Mouse (Mus musculus) liver, postnatal 0 days (tissue): ENCODE measurements at regions not wholly inside any gene's neighbourhood (a gene's known extent, or its start where the extent isn't known, plus 50 kb on each side); places are given as distances from the start of the nearest gene placed in this dataset.

ENCODE experiments used
- ATAC-seq: fragments of 200-750 bp; cut with Nextera tagmentation; 2 replicates; pipeline ENCODE4 v1.8.0; 2017; ENCODE audit warnings: mild to moderate bottlenecking, moderate library complexity
- DNase-seq: peaks from one replicate; pipeline ENCODE4 v3.0.0-alpha.2; 2016
- H3K27ac ChIP-seq: fragments of 300-500 bp; sonication (generic); 2 replicates; pipeline ENCODE4 v1.5.1; 2014; ENCODE audit warnings: antibody characterized with exemption, moderate library complexity, mild to moderate bottlenecking, low read depth
- H3K27me3 ChIP-seq: fragments of 300-500 bp; sonication (generic); 2 replicates; pipeline ENCODE4 v1.6.1; 2014; ENCODE audit warnings: low read length, control low read depth, mixed read lengths; ENCODE audit not compliant: insufficient read depth
- H3K36me3 ChIP-seq: fragments of 300-500 bp; sonication (generic); replicated peaks from 2 replicates; pipeline ENCODE4 v1.6.1; 2014; ENCODE audit warnings: mild to moderate bottlenecking, control low read depth, low read length, moderate library complexity, mixed read lengths; ENCODE audit not compliant: insufficient read depth
- H3K4me1 ChIP-seq: fragments of 300-500 bp; sonication (generic); 2 replicates; pipeline ENCODE4 v1.6.1; 2014; ENCODE audit warnings: antibody characterized with exemption, mild to moderate bottlenecking, control low read depth; ENCODE audit not compliant: insufficient read depth
- H3K4me2 ChIP-seq: fragments of 300-500 bp; sonication (generic); 2 replicates; pipeline ENCODE4 v1.6.1; 2014; ENCODE audit warnings: low read depth, mild to moderate bottlenecking, low read length, moderate library complexity, mixed read lengths
- H3K4me3 ChIP-seq: fragments of 300-500 bp; sonication (generic); 2 replicates; pipeline ENCODE4 v1.5.1; 2014; ENCODE audit warnings: low read depth, low read length
- H3K9ac ChIP-seq: fragments of 300-500 bp; sonication (generic); replicated peaks from 2 replicates; pipeline ENCODE4 v1.6.1; 2014; ENCODE audit warnings: mild to moderate bottlenecking, moderate library complexity
- H3K9me3 ChIP-seq: fragments of 300-500 bp; sonication (generic); 2 replicates; pipeline ENCODE4 v1.6.1; 2016; ENCODE audit warnings: mild to moderate bottlenecking, control low read depth, low read length, mixed read lengths
- CTCF ChIP-seq: sonication (generic); IDR thresholded peaks from 2 replicates; pipeline ENCODE4 v1.5.1; 2016; ENCODE audit warnings: antibody characterized with exemption, low read depth
- EP300 ChIP-seq: IDR thresholded peaks from 2 replicates; pipeline ENCODE4 v1.6.1; 2016; ENCODE audit warnings: antibody characterized with exemption, low read depth, mild to moderate bottlenecking
- WGBS: fragments of 180-500 bp; shearing (Covaris S2); extraction: QIAGEN DNeasy Blood & Tissue Kit; methylation state at CpG from one replicate; pipeline ENCODE4 v1.1.7; 2014; ENCODE audit not compliant: insufficient replicate concordance; 5-methylcytosine and 5-hydroxymethylcytosine counted together

DNA sequence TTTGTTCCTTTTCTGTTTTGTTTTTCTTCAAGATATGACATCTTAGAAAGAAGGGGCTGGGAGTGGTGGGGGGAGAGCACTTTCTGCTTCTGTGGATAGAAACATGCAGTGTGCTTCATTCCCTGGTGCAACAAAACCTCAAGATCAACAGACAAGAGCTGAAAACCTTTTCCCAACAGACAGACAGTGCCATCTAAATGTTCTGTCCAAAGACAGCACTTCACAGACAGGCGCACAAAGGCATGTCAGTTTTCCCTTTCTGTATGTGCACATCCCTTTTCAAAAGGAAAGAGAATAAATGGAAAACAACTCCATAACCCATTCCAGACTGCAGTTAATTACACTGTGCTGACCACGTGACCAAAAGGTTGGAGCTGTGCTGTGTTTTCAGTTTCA lies 383.0 kb upstream of the Slc7a11 start:
- no peak for DNase-seq
- Histone ChIP-seq H3K9ac (no peak overlapping the region), H3K36me3 (no peaks in the 10 kb centered on the region), H3K4me3 (no peak overlapping the region), H3K27ac (no peak overlapping the region), H3K9me3 (no peaks in the 10 kb centered on the region), H3K4me2 (no peak overlapping the region), H3K4me1 (no peaks in the 10 kb centered on the region), H3K27me3 (no peaks in the 10 kb centered on the region)
- TF ChIP-seq EP300 (no peak), CTCF (no peak)
- ATAC-seq, result no peak
- WGBS, result 79% methylated on average over 2 of the region's 2 CpGs

DNA sequence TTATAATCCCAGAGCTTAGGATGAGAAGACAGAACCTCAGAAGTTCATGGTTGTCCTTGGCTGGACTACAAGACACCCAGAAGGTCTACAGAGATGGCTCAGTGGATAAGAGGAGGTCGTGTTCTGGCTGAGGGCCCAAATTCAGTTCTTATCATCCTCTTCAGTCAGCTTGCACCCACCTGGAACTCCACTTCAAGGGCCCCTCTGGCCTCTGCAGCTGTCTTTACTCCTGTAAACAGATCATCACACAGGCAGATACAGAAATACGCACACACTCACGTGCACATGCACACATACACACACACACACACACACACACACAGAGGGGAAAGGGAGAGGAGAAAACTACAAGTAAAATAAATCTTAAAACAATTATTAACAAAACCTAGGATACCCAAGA lies 385.8 kb upstream of the Slc7a11 start:
- Histone ChIP-seq H3K4me3 (no peak overlapping the region), H3K4me2 (no peak overlapping the region), H3K4me1 (no peaks in the 10 kb centered on the region), H3K9ac (no peak overlapping the region), H3K9me3 (no peaks in the 10 kb centered on the region), H3K27ac (no peak overlapping the region), H3K27me3 (no peaks in the 10 kb centered on the region), H3K36me3 (no peaks in the 10 kb centered on the region)
- DNase-seq (no peak), ATAC-seq (no peak)
- 59% methylated on average over 3 of the region's 3 CpGs for WGBS
- no peak for TF ChIP-seq CTCF
- no peak for TF ChIP-seq EP300

DNA sequence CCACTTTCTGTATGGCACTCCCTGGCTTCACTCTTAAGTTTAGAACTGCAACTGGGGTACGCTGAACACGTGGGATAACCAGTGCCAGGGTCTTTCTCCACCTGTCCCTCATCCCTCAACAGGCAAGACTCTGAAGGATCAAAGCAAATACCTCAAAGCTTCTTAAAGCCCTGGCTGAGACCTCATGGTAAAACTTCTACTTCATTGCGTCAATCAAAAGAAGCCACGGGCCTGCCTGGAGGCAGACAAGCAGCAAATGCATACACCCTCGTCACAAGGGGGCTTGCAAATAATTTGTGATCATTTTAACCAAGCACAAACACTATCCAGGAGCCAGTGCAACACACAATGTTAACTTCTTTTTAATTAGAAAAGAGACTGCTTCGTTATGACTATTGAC lies 387.0 kb upstream of the Slc7a11 start:
- H3K4me1 ChIP-seq, result no peaks in the 10 kb centered on the region
- no peak for DNase-seq

DNA sequence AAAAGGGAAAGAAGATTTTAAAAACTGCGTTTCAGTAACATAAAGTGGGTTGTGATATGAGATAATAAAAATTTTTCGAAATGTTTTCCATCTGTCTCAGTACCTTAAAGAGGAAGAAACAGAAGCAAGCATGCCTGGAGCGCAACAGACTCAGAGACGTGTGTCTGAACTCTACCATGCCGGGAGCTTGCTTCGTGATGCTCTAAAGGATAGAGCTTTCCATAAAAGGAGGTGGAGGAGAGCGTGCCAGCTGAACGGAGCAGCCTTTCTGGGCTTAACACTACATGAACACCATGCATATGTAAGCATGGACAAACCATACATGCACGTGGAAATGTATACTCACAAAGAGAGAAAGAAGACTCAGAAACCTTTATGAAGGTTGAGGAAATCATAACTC lies 387.5 kb upstream of the Slc7a11 start:
- Histone ChIP-seq H3K36me3 (no peaks in the 10 kb centered on the region), H3K9me3 (no peaks in the 10 kb centered on the region), H3K27ac (no peak overlapping the region), H3K9ac (no peak overlapping the region), H3K4me1 (no peaks in the 10 kb centered on the region), H3K4me2 (no peak overlapping the region), H3K4me3 (no peak overlapping the region), H3K27me3 (no peaks in the 10 kb centered on the region)
- ATAC-seq (no peak), DNase-seq (no peak)
- TF ChIP-seq EP300, result no peak
- no peak for TF ChIP-seq CTCF
- 83% methylated on average over 9 of the region's 9 CpGs for WGBS

More for the DNA sequence above, 387.0 kb upstream of the Slc7a11 start:
- 73% methylated on average over 6 of the region's 6 CpGs for WGBS
- Histone ChIP-seq H3K27me3 (no peaks in the 10 kb centered on the region), H3K27ac (no peak overlapping the region), H3K9me3 (no peaks in the 10 kb centered on the region), H3K36me3 (no peaks in the 10 kb centered on the region), H3K4me2 (no peak overlapping the region), H3K4me3 (no peak overlapping the region), H3K9ac (no peak overlapping the region)
- no peak for TF ChIP-seq EP300
- no peak for TF ChIP-seq CTCF
- ATAC-seq, result no peak

DNA sequence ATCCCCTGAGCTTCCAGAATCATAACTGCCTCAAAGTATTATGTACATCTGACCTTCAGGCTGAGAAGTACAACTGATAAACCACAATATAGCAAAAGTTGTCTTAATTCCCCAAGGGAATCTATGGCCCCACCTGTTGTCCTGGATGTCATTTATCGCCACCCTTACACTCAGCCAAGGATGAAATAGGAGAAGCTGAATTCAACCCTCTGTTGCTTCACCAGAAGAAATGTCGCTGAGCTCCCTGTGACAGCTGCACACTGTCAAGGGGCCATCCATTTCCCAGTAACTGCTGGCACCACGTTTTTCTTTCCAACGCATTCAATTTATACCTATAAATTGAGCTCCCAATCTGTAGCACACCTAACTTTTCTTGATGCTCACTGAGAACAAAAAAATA lies 382.0 kb upstream of the Noct start:
- DNase-seq, result no peak
- Histone ChIP-seq H3K4me2 (no peak overlapping the region), H3K4me3 (no peak overlapping the region), H3K36me3 (no peaks in the 10 kb centered on the region), H3K27ac (no peak overlapping the region), H3K9ac (no peak overlapping the region), H3K9me3 (no peaks in the 10 kb centered on the region), H3K4me1 (no peaks in the 10 kb centered on the region), H3K27me3 (no peaks in the 10 kb centered on the region)
- no peak for TF ChIP-seq EP300
- no peak for TF ChIP-seq CTCF
- 70% methylated on average over 4 of the region's 4 CpGs for WGBS
- ATAC-seq, result no peak

DNA sequence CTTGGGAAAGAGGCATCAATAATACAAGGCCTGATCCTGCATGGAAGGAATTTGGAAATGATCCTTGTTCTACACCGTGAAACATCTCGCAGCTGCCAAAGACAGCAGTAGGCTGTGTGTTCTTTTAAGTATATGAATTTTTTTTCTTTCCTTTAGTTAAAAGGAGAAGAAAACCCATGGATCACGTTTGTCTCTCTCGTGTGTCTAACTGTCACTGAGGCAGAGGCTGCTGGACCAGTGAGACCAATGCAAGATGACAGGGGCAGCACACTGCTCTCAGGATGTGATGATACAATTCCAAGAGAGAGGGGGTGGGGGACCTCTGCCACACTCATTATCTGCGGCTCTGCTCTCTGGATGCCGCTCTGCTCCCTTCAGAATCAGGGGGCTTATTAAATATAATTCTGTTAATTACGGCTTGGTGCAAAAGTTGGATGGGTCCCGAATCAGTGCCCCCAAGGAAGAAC lies 379.4 kb upstream of the Noct start:
- no peak for ATAC-seq
- no peak for TF ChIP-seq CTCF
- no peak for TF ChIP-seq EP300
- H3K4me3 ChIP-seq, result no peak overlapping the region
- WGBS, result 74% methylated on average over 8 of the region's 8 CpGs
- H3K27me3 ChIP-seq, result no peaks in the 10 kb centered on the region
- H3K4me1 ChIP-seq, result no peaks in the 10 kb centered on the region
- H3K27ac ChIP-seq, result no peak overlapping the region
- no peaks in the 10 kb centered on the region for H3K9me3 ChIP-seq
- no peak overlapping the region for H3K4me2 ChIP-seq
- no peak overlapping the region for H3K9ac ChIP-seq
- H3K36me3 ChIP-seq, result no peaks in the 10 kb centered on the region
- no peak for DNase-seq

DNA sequence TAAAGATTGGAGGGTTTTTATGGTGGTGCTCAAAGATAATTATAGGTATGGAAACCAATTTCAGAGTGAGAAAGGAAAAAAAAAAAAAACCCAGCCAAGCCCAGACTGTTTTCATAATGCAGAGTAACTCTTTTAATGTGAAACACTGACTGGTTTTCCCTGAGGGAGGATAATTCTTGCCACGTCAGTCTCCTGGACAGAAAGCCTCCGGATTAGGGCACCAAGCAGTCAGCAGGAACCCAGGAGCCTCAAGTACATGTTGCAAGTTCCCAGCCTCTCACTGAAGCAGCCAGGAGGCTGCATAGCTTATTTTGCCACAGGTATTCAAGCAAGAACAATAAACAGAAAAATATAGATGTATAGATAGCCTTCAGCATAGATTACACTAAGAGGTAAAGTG lies 378.9 kb upstream of the Noct start:
- H3K9ac ChIP-seq, result no peak overlapping the region
- no peak overlapping the region for H3K4me2 ChIP-seq
- H3K27ac ChIP-seq, result no peak overlapping the region
- H3K27me3 ChIP-seq, result no peaks in the 10 kb centered on the region
- WGBS, result 82% methylated on average over 2 of the region's 2 CpGs
- no peaks in the 10 kb centered on the region for H3K9me3 ChIP-seq
- H3K36me3 ChIP-seq, result no peaks in the 10 kb centered on the region
- no peak for ATAC-seq
- no peak for DNase-seq
- no peak for TF ChIP-seq EP300
- no peak for TF ChIP-seq CTCF
- H3K4me1 ChIP-seq, result no peaks in the 10 kb centered on the region
- H3K4me3 ChIP-seq, result no peak overlapping the region
